Mouse (Mus musculus) megakaryocyte, embryonic 14.5 days (primary cell): ENCODE data around the gene Vwa8. TPM values are rescaled to one million over a fixed set of nuclear protein-coding genes. Genes with fewer than 3 reads are reported as not detected.

Source experiments
- H3K27me3 ChIP-seq: replicated peaks from 2 replicates; pipeline ENCODE3; 2012; ENCODE audit warnings: inconsistent platforms
- H3K36me3 ChIP-seq: replicated peaks from 2 replicates; pipeline ENCODE3; 2012; ENCODE audit warnings: low read length, inconsistent platforms, mixed read lengths
- H3K4me1 ChIP-seq: 2 replicates; pipeline ENCODE4 v1.6.1; 2012; ENCODE audit warnings: inconsistent platforms
- H3K4me3 ChIP-seq: replicated peaks from 2 replicates; pipeline ENCODE3; 2012; ENCODE audit warnings: moderate library complexity, mild to moderate bottlenecking, inconsistent platforms
- H3K9me3 ChIP-seq: 2 replicates; pipeline ENCODE4 v1.6.1; 2012; ENCODE audit warnings: inconsistent platforms
- FLI1 ChIP-seq: IDR thresholded peaks from 2 replicates; pipeline ENCODE4 v1.6.1; 2012; ENCODE audit warnings: low read length, inconsistent platforms, mixed read lengths
- GATA1 ChIP-seq: IDR thresholded peaks from 3 replicates; pipeline ENCODE4 v1.6.1; 2012; ENCODE audit warnings: mixed read lengths, low read length, inconsistent platforms, borderline replicate concordance
- polyA plus RNA-seq: library from polyadenylated mRNA; stranded (reverse); fragments of >175 nt; gene quantifications from 2 replicates; pipeline ENCODE4 v1.2.3, GENCODE M21; 2012; ENCODE audit warnings: low replicate concordance; ENCODE audit not compliant: insufficient read depth

The Vwa8 gene
- polyA plus RNA-seq, 1 experiment: 0.75 TPM

GRCm38 (mm10) chr14:79112050-79112449, 263.2 kb downstream of the Vwa8 start:
- Histone ChIP-seq H3K36me3 (no peaks in the 10 kb centered on the region), H3K4me3 (no peak overlapping the region), H3K4me1 (peaks cover 5% of the 10 kb centered on the region; the same call in 1 of the 2 replicates), H3K27me3 (no peaks in the 10 kb centered on the region), H3K9me3 (peaks cover 6% of the 10 kb centered on the region)
- TF ChIP-seq GATA1 (no peak), FLI1 (no peak)

GRCm38 (mm10) chr14:79114526-79115383, 265.9 kb downstream of the Vwa8 start:
- no peaks in the 10 kb centered on the region for H3K9me3 ChIP-seq
- H3K27me3 ChIP-seq: no peaks in the 10 kb centered on the region
- H3K4me3 ChIP-seq: no peak overlapping the region
- H3K36me3 ChIP-seq: no peaks in the 10 kb centered on the region
- TF ChIP-seq FLI1 (no peak), GATA1 (no peak)
- peaks cover 5% of the 10 kb centered on the region; the same call in 1 of the 2 replicates for H3K4me1 ChIP-seq

GRCm38 (mm10) chr14:79118457-79118856, 269.6 kb downstream of the Vwa8 start:
- TF ChIP-seq GATA1 (no peak), FLI1 (no peak)
- Histone ChIP-seq H3K27me3 (peaks cover 3% of the 10 kb centered on the region), H3K36me3 (no peaks in the 10 kb centered on the region)

GRCm38 (mm10) chr14:79119354-79119753, 270.5 kb downstream of the Vwa8 start:
- no peak for TF ChIP-seq GATA1
- TF ChIP-seq FLI1: no peak
- H3K36me3 ChIP-seq: no peaks in the 10 kb centered on the region
- no peak overlapping the region for H3K4me3 ChIP-seq
- H3K27me3 ChIP-seq: peaks cover 3% of the 10 kb centered on the region
- H3K4me1 ChIP-seq: peaks cover 12% of the 10 kb centered on the region; the same call in 1 of the 2 replicates
- H3K9me3 ChIP-seq: no peaks in the 10 kb centered on the region

More at GRCm38 (mm10) chr14:79118457-79118856, 269.6 kb downstream of the Vwa8 start:
- Histone ChIP-seq H3K4me1 (peaks cover 7% of the 10 kb centered on the region; the same call in 1 of the 2 replicates), H3K9me3 (no peaks in the 10 kb centered on the region), H3K4me3 (no peak overlapping the region)

- TF ChIP-seq GATA1: no peak
- peaks cover 17% of the 10 kb centered on the region for H3K4me1 ChIP-seq
Observed at GRCm38 (mm10) chr14:79120681-79121080, 271.8 kb downstream of the Vwa8 start.

GRCm38 (mm10) chr14:79123466-79123865, 274.6 kb downstream of the Vwa8 start:
- no peak for TF ChIP-seq FLI1
- no peak for TF ChIP-seq GATA1
- peaks cover 34% of the 10 kb centered on the region for H3K4me1 ChIP-seq
- no peaks in the 10 kb centered on the region for H3K36me3 ChIP-seq
- no peaks in the 10 kb centered on the region for H3K9me3 ChIP-seq
- peaks cover 3% of the 10 kb centered on the region for H3K27me3 ChIP-seq
- no peak overlapping the region for H3K4me3 ChIP-seq

More at GRCm38 (mm10) chr14:79120681-79121080, 271.8 kb downstream of the Vwa8 start:
- Histone ChIP-seq H3K9me3 (no peaks in the 10 kb centered on the region), H3K27me3 (peaks cover 3% of the 10 kb centered on the region), H3K36me3 (no peaks in the 10 kb centered on the region), H3K4me3 (no peak overlapping the region)

- Histone ChIP-seq H3K4me1 (peaks cover 34% of the 10 kb centered on the region), H3K4me3 (no peak overlapping the region), H3K9me3 (no peaks in the 10 kb centered on the region), H3K36me3 (no peaks in the 10 kb centered on the region), H3K27me3 (peaks cover 3% of the 10 kb centered on the region)
- TF ChIP-seq FLI1 (no peak), GATA1 (no peak)
Observed at GRCm38 (mm10) chr14:79124643-79125042, 275.8 kb downstream of the Vwa8 start.

- Histone ChIP-seq H3K27me3 (no peaks in the 10 kb centered on the region), H3K4me1 (peaks cover 38% of the 10 kb centered on the region), H3K4me3 (no peak overlapping the region), H3K9me3 (peaks cover 8% of the 10 kb centered on the region), H3K36me3 (peaks cover 4% of the 10 kb centered on the region)
- TF ChIP-seq GATA1 (no peak), FLI1 (no peak)
Observed at GRCm38 (mm10) chr14:79126176-79126575, 277.3 kb downstream of the Vwa8 start.

GRCm38 (mm10) chr14:79134891-79135334, 286.1 kb downstream of the Vwa8 start:
- Histone ChIP-seq H3K4me3 (no peak overlapping the region), H3K27me3 (no peaks in the 10 kb centered on the region), H3K4me1 (peaks cover 4% of the 10 kb centered on the region; the same call in 1 of the 2 replicates), H3K36me3 (peaks cover 4% of the 10 kb centered on the region), H3K9me3 (peaks cover 8% of the 10 kb centered on the region)
- TF ChIP-seq GATA1: no peak
- TF ChIP-seq FLI1: no peak

- TF ChIP-seq FLI1: no peak
- no peak for TF ChIP-seq GATA1
- H3K27me3 ChIP-seq: no peaks in the 10 kb centered on the region
- peaks cover 4% of the 10 kb centered on the region; the same call in 1 of the 2 replicates for H3K4me1 ChIP-seq
- peaks cover 5% of the 10 kb centered on the region for H3K9me3 ChIP-seq
- H3K36me3 ChIP-seq: peaks cover 4% of the 10 kb centered on the region
- no peak overlapping the region for H3K4me3 ChIP-seq
Observed at GRCm38 (mm10) chr14:79135441-79135840, 286.6 kb downstream of the Vwa8 start.
